Mouse (Mus musculus): ENCODE measurements at regions not wholly inside any gene's neighbourhood (a gene's known extent, or its start where the extent isn't known, plus 50 kb on each side); places are given as distances from the start of the nearest gene placed in this dataset.
A peak's percentile ranks its signal among the peaks of the same experiment; 100 is the strongest.

GRCm38 (mm10) chr10:8132795-8133194 lies 176.8 kb upstream of the Tab2 start:
- Histone ChIP-seq H3K27ac (ENCODE audit: control insufficient read depth, low read depth, low read length) (no peak overlapping the region), H3K36me3 (ENCODE audit: control insufficient read depth in 1 of 2, insufficient read depth in 2 of 2, low read length in 2 of 2) (peaks cover 0 to 11% of the 10 kb centered on the region in 2 experiments; a peak in 2 of 4 replicates), H3K9me3 (replicated peaks; ENCODE audit: insufficient read depth, low read length) (no peaks in the 10 kb centered on the region), H3K4me1 (ENCODE audit: control insufficient read depth in 1 of 2, insufficient read depth in 2 of 2, low read length in 2 of 2) (peaks cover 0 to 19% of the 10 kb centered on the region in 2 experiments; a peak in 2 of 4 replicates), H3K27me3 (ENCODE audit: control insufficient read depth in 1 of 2, insufficient read depth in 2 of 2, low read length in 2 of 2) (no peaks in the 10 kb centered on the region), H3K4me3 (ENCODE audit: control insufficient read depth in 1 of 2, insufficient read depth in 1 of 2, low read depth in 2 of 2, low read length in 2 of 2) (no peak overlapping the region), H3K9ac (ENCODE audit: control insufficient read depth, low read depth, low read length, poor library complexity, severe bottlenecking) (no peak overlapping the region), H3K79me2 (ENCODE audit: control insufficient read depth, insufficient read depth, low read length, poor library complexity) (no peaks in the 10 kb centered on the region)
- no peak for DNase-seq (ENCODE audit: low read depth, low spot score)
- TF ChIP-seq TBP (IDR thresholded peaks at IDR 0.05; ENCODE audit: low read depth, low read length) (no peak), UBTF (IDR thresholded peaks at IDR 0.05; ENCODE audit: borderline replicate concordance, insufficient read depth, low read depth, low read length) (no peak), USF2 (IDR thresholded peaks at IDR 0.05; ENCODE audit: borderline replicate concordance in 1 of 2, insufficient read depth in 1 of 2, low read depth in 1 of 2, low read length in 2 of 2) (no peak), JUND (IDR thresholded peaks at IDR 0.05; ENCODE audit: low read depth, low read length) (no peak), RAD21 (IDR thresholded peaks at IDR 0.05; ENCODE audit: low read depth, low read length) (no peak), POLR2A (IDR thresholded peaks at IDR 0.05; ENCODE audit: control insufficient read depth in 1 of 2, insufficient read depth in 1 of 2, low read depth in 1 of 2, low read length in 2 of 2, poor library complexity in 1 of 2) (no peak), RCOR1 (IDR thresholded peaks at IDR 0.05; ENCODE audit: low read depth, low read length) (no peak), SIN3A (IDR thresholded peaks at IDR 0.05; ENCODE audit: low read length) (no peak), E2F4 (IDR thresholded peaks at IDR 0.05; ENCODE audit: borderline replicate concordance, low read depth, low read length) (no peak), NELFE (IDR thresholded peaks at IDR 0.05; ENCODE audit: low read depth, low read length) (no peak), NRF1 (IDR thresholded peaks at IDR 0.05; ENCODE audit: insufficient read depth, low read depth, low read length, poor library complexity, severe bottlenecking) (no peak), MAX (IDR thresholded peaks at IDR 0.05; ENCODE audit: low read length) (no peak), BHLHE40 (IDR thresholded peaks at IDR 0.05; ENCODE audit: borderline replicate concordance, low read depth, low read length) (no peak), POLR2AphosphoS5 (IDR thresholded peaks at IDR 0.05; ENCODE audit: borderline replicate concordance, low read depth, low read length) (no peak), CTCF (IDR thresholded peaks at IDR 0.05 in 2 of 3, conservative IDR thresholded peaks at IDR 0.05 in 1 of 3; ENCODE audit: control insufficient read depth in 1 of 3, insufficient read depth in 1 of 3, low read depth in 2 of 3, low read length in 3 of 3, poor library complexity in 1 of 3, severe bottlenecking in 1 of 3) (no peak), MXI1 (IDR thresholded peaks at IDR 0.05; ENCODE audit: low read depth, low read length) (no peak), MAFK (IDR thresholded peaks at IDR 0.05; ENCODE audit: borderline replicate concordance, low read depth, low read length) (no peak), ZMIZ1 (IDR thresholded peaks at IDR 0.05; ENCODE audit: low read depth, low read length) (no peak), MAZ (IDR thresholded peaks at IDR 0.05; ENCODE audit: low read depth, low read length) (no peak)

DNA sequence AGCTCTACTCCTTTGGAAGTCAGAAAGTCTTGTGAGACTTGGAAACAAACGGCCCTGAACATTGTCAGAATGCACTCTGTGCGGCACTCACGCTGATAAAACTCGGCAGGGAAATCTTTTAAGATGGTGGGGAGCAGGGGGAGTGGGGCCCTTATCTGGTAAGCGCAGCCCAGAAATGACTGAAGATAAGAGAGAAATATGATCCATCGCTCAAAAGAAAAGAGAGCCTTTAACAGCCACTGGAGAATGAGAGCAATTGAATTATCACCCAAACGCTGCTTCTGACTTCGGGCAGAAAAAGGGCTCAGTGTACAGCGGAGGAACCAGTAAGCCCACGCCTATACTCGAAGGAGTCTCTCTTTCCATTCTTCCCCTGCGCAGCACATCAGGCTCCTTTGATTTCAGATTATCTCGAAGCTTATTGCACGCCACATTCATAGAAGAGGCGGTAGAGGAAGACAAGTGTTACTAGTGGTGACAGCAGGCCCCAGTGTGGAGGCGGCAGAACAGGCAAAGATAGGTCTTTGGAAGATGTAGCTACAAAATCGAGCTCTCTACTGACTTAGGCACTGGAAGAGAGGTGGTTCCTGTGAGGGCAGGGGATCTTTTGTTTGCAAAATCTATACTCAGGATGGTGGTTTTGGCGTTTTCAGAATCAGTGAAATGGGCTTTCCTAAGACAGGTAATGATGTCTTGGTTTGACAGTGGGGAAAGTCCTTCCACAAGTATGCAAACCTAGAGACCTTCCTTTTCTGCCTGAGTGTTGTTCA lies 174.6 kb upstream of the Tab2 start:
- no peaks in the 10 kb centered on the region; a peak in 1 of 4 replicates for H3K27me3 ChIP-seq (ENCODE audit: control insufficient read depth in 1 of 2, insufficient read depth in 2 of 2, low read length in 2 of 2)
- peak overlapping the region; percentile 6 to 19; a peak in 2 of 4 replicates for H3K4me3 ChIP-seq (ENCODE audit: control insufficient read depth in 1 of 2, insufficient read depth in 1 of 2, low read depth in 2 of 2, low read length in 2 of 2)
- peak overlapping the region; percentile 31 for H3K9ac ChIP-seq (ENCODE audit: control insufficient read depth, low read depth, low read length, poor library complexity, severe bottlenecking)
- no peaks in the 10 kb centered on the region for H3K79me2 ChIP-seq (ENCODE audit: control insufficient read depth, insufficient read depth, low read length, poor library complexity)
- H3K9me3 ChIP-seq (replicated peaks; ENCODE audit: insufficient read depth, low read length): no peaks in the 10 kb centered on the region
- H3K4me1 ChIP-seq (ENCODE audit: control insufficient read depth in 1 of 2, insufficient read depth in 2 of 2, low read length in 2 of 2): peaks cover 0 to 19% of the 10 kb centered on the region in 2 experiments; a peak in 2 of 4 replicates
- peak overlapping the region; percentile 72 for H3K27ac ChIP-seq (ENCODE audit: control insufficient read depth, low read depth, low read length)
- H3K36me3 ChIP-seq (ENCODE audit: control insufficient read depth in 1 of 2, insufficient read depth in 2 of 2, low read length in 2 of 2): peaks cover 0 to 11% of the 10 kb centered on the region in 2 experiments; a peak in 2 of 4 replicates
- DNase-seq (ENCODE audit: low read depth, low spot score): peak; percentile 92
- peak; percentile 67; the same call in 1 of the 2 replicates for TF ChIP-seq TBP (IDR thresholded peaks at IDR 0.05; ENCODE audit: low read depth, low read length)
- TF ChIP-seq JUND (IDR thresholded peaks at IDR 0.05; ENCODE audit: low read depth, low read length): no peak
- TF ChIP-seq RAD21 (IDR thresholded peaks at IDR 0.05; ENCODE audit: low read depth, low read length): no peak
- peak; percentile 85 for TF ChIP-seq TAL1 (IDR thresholded peaks at IDR 0.05; ENCODE audit: low read length)
- no peak for TF ChIP-seq ZC3H11A (IDR thresholded peaks at IDR 0.05; ENCODE audit: low read depth, low read length)
- no peak for TF ChIP-seq NELFE (IDR thresholded peaks at IDR 0.05; ENCODE audit: low read depth, low read length)
- 0 out of 2 replicates have a peak, but pooled peaks have one; percentile 87 for TF ChIP-seq UBTF (IDR thresholded peaks at IDR 0.05; ENCODE audit: borderline replicate concordance, insufficient read depth, low read depth, low read length)
- peak; percentile 94 to 96 for TF ChIP-seq EP300 (IDR thresholded peaks at IDR 0.05; ENCODE audit: low read depth in 1 of 2, low read length in 2 of 2)
- no peak for TF ChIP-seq ELF1 (IDR thresholded peaks at IDR 0.05; ENCODE audit: low read depth, low read length)
- TF ChIP-seq USF1 (IDR thresholded peaks at IDR 0.05; ENCODE audit: low read depth, low read length): no peak
- peak; percentile 98 for TF ChIP-seq GATA1 (IDR thresholded peaks at IDR 0.05; ENCODE audit: low read depth, low read length)
- peak; percentile 97 for TF ChIP-seq TCF12 (IDR thresholded peaks at IDR 0.05; ENCODE audit: low read depth, low read length)
- no peak for TF ChIP-seq ZMIZ1 (IDR thresholded peaks at IDR 0.05; ENCODE audit: low read depth, low read length)
- no peak; the same call in 1 of the 2 replicates for TF ChIP-seq CHD2 (IDR thresholded peaks at IDR 0.05; ENCODE audit: low read length)
- TF ChIP-seq POLR2A (IDR thresholded peaks at IDR 0.05; ENCODE audit: control insufficient read depth in 1 of 2, insufficient read depth in 1 of 2, low read depth in 1 of 2, low read length in 2 of 2, poor library complexity in 1 of 2): no peak
- TF ChIP-seq KAT2A (conservative IDR thresholded peaks at IDR 0.05; ENCODE audit: low read depth, low read length): no peak
- peak; percentile 88 for TF ChIP-seq MAZ (IDR thresholded peaks at IDR 0.05; ENCODE audit: low read depth, low read length)

Data from MEL (cell line).